Mouse (Mus musculus): ENCODE measurements around the gene Cd2bp2. TPM values are rescaled to one million over a fixed set of nuclear protein-coding genes. Genes with fewer than 3 reads are reported as not detected.

The Cd2bp2 gene
- total and polyA plus RNA-seq, 2 experiments from 2014 or later: 26.9 to 39.3 TPM

- Histone ChIP-seq H3K4me2 (ENCODE audit: low read depth, low read length) (no peak overlapping the region; the same call in 1 of the 2 replicates), H3K9ac (replicated peaks; ENCODE audit: low read depth, low read length) (no peak overlapping the region), H3K4me3 (ENCODE audit: low read depth, low read length) (no peak overlapping the region), H3K4me1 (ENCODE audit: control insufficient read depth, insufficient read depth) (peaks cover 23% of the 10 kb centered on the region), H3K9me3 (replicated peaks; ENCODE audit: control insufficient read depth, low read length) (no peaks in the 10 kb centered on the region), H3K27me3 (ENCODE audit: control insufficient read depth, insufficient read depth, low read length) (no peaks in the 10 kb centered on the region), H3K27ac (ENCODE audit: low read depth) (no peak overlapping the region), H3K36me3 (replicated peaks; ENCODE audit: control insufficient read depth, insufficient read depth, low read length) (no peaks in the 10 kb centered on the region)
- ATAC-seq (ENCODE audit: insufficient read depth, low read depth): no peak
- DNase-seq (ENCODE audit: low spot score): no peak
- no peak for TF ChIP-seq EP300 (IDR thresholded peaks at IDR 0.05; ENCODE audit: low read depth)
- no peak for TF ChIP-seq CTCF (IDR thresholded peaks at IDR 0.05; ENCODE audit: low read depth)
- WGBS: 86% methylated on average over 5 of the region's 5 CpGs
These were observed 20.5 kb upstream of the Cd2bp2 start for GRCm38 (mm10) chr7:127216307-127216706.

GRCm38 (mm10) chr7:127214981-127215871 is 19.4 kb upstream of the Cd2bp2 start:
- Histone ChIP-seq H3K27me3 (ENCODE audit: control insufficient read depth, insufficient read depth, low read length) (no peaks in the 10 kb centered on the region), H3K4me1 (ENCODE audit: control insufficient read depth, insufficient read depth) (peaks cover 23% of the 10 kb centered on the region), H3K27ac (ENCODE audit: low read depth) (peak overlapping the region; percentile 4; the same call in 1 of the 2 replicates), H3K4me2 (ENCODE audit: low read depth, low read length) (peak overlapping the region; percentile 61), H3K9ac (replicated peaks; ENCODE audit: low read depth, low read length) (no peak overlapping the region; the same call in 1 of the 2 replicates), H3K4me3 (ENCODE audit: low read depth, low read length) (peak overlapping the region; percentile 44), H3K36me3 (replicated peaks; ENCODE audit: control insufficient read depth, insufficient read depth, low read length) (no peaks in the 10 kb centered on the region), H3K9me3 (replicated peaks; ENCODE audit: control insufficient read depth, low read length) (no peaks in the 10 kb centered on the region)
- WGBS: 24% methylated on average over 33 of the region's 33 CpGs
- DNase-seq (ENCODE audit: low spot score) (peak; percentile 65), ATAC-seq (ENCODE audit: insufficient read depth, low read depth) (peak; percentile 66)
- peak; percentile 88 for TF ChIP-seq CTCF (IDR thresholded peaks at IDR 0.05; ENCODE audit: low read depth)
- TF ChIP-seq EP300 (IDR thresholded peaks at IDR 0.05; ENCODE audit: low read depth): no peak

DNA sequence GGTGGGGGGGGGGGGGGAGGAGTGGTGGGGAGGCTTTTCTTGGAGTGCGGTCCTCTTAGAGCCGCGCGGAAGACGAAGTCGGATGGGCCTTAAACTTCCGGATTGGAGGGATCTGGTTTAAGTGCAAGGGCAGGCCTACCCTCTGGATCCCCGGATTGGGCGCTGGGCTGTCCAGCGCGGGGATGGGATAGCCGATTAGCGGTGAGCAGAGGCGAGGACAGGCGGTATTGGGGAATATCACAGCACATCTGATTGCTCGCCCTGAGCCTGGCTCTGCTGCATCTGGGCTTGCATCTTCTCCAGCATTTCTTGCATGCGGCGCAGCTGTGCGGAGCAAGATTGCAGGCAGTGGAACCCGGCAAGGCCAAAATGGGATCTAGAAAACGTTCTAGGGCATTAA is 18.7 kb upstream of the Cd2bp2 start:
- no peak for TF ChIP-seq EP300 (IDR thresholded peaks at IDR 0.05; ENCODE audit: low read depth)
- TF ChIP-seq CTCF (IDR thresholded peaks at IDR 0.05; ENCODE audit: low read depth): no peak
- WGBS: 41% methylated on average over 21 of the region's 21 CpGs
- H3K9me3 ChIP-seq (replicated peaks; ENCODE audit: control insufficient read depth, low read length): no peaks in the 10 kb centered on the region
- no peak overlapping the region; the same call in 1 of the 2 replicates for H3K9ac ChIP-seq (replicated peaks; ENCODE audit: low read depth, low read length)
- ATAC-seq (ENCODE audit: insufficient read depth, low read depth) (no peak), DNase-seq (ENCODE audit: low spot score) (no peak)
- no peaks in the 10 kb centered on the region for H3K36me3 ChIP-seq (replicated peaks; ENCODE audit: control insufficient read depth, insufficient read depth, low read length)
- no peaks in the 10 kb centered on the region for H3K27me3 ChIP-seq (ENCODE audit: control insufficient read depth, insufficient read depth, low read length)
- peak overlapping the region; percentile 61 for H3K4me2 ChIP-seq (ENCODE audit: low read depth, low read length)
- peak overlapping the region; percentile 44 for H3K4me3 ChIP-seq (ENCODE audit: low read depth, low read length)
- H3K27ac ChIP-seq (ENCODE audit: low read depth): peak overlapping the region; percentile 4; the same call in 1 of the 2 replicates
- H3K4me1 ChIP-seq (ENCODE audit: control insufficient read depth, insufficient read depth): peaks cover 23% of the 10 kb centered on the region

DNA sequence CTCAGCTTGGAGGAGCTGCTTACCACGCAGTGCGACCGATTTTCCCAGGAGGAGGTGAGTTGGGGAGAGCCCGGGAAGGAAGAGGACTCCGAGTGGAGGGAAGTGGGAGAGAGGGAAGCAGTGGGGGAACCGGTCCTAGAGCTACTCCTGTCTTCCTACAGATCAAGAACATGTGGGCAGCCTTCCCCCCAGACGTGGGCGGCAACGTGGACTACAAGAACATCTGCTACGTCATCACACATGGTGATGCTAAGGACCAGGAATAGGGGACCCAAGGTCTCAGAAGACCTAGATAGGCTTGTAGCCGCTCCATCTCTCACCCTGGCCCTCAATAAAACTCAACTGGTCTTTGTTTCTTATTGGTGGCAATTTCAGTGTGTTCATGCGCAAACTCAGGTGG is 18.1 kb upstream of the Cd2bp2 start:
- H3K4me3 ChIP-seq (ENCODE audit: low read depth, low read length): no peak overlapping the region
- WGBS: 58% methylated on average over 12 of the region's 12 CpGs
- peaks cover 23% of the 10 kb centered on the region for H3K4me1 ChIP-seq (ENCODE audit: control insufficient read depth, insufficient read depth)
- H3K4me2 ChIP-seq (ENCODE audit: low read depth, low read length): peak overlapping the region; percentile 61; the same call in 1 of the 2 replicates
- H3K27me3 ChIP-seq (ENCODE audit: control insufficient read depth, insufficient read depth, low read length): no peaks in the 10 kb centered on the region
- H3K36me3 ChIP-seq (replicated peaks; ENCODE audit: control insufficient read depth, insufficient read depth, low read length): no peaks in the 10 kb centered on the region
- no peak for DNase-seq (ENCODE audit: low spot score)
- no peak for TF ChIP-seq EP300 (IDR thresholded peaks at IDR 0.05; ENCODE audit: low read depth)
- TF ChIP-seq CTCF (IDR thresholded peaks at IDR 0.05; ENCODE audit: low read depth): no peak
- H3K27ac ChIP-seq (ENCODE audit: low read depth): no peak overlapping the region
- H3K9ac ChIP-seq (replicated peaks; ENCODE audit: low read depth, low read length): no peak overlapping the region
- no peak for ATAC-seq (ENCODE audit: insufficient read depth, low read depth)
- no peaks in the 10 kb centered on the region for H3K9me3 ChIP-seq (replicated peaks; ENCODE audit: control insufficient read depth, low read length)

- H3K4me3 ChIP-seq (ENCODE audit: low read depth, low read length): no peak overlapping the region
- 43% methylated on average over 7 of the region's 7 CpGs for WGBS
- H3K9me3 ChIP-seq (replicated peaks; ENCODE audit: control insufficient read depth, low read length): no peaks in the 10 kb centered on the region
- DNase-seq (ENCODE audit: low spot score) (no peak), ATAC-seq (ENCODE audit: insufficient read depth, low read depth) (no peak)
- TF ChIP-seq EP300 (IDR thresholded peaks at IDR 0.05; ENCODE audit: low read depth): no peak
- TF ChIP-seq CTCF (IDR thresholded peaks at IDR 0.05; ENCODE audit: low read depth): peak; percentile 66
- H3K27me3 ChIP-seq (ENCODE audit: control insufficient read depth, insufficient read depth, low read length): no peaks in the 10 kb centered on the region
- H3K4me2 ChIP-seq (ENCODE audit: low read depth, low read length): no peak overlapping the region
- H3K9ac ChIP-seq (replicated peaks; ENCODE audit: low read depth, low read length): no peak overlapping the region
- H3K27ac ChIP-seq (ENCODE audit: low read depth): no peak overlapping the region
- peaks cover 23% of the 10 kb centered on the region for H3K4me1 ChIP-seq (ENCODE audit: control insufficient read depth, insufficient read depth)
- no peaks in the 10 kb centered on the region for H3K36me3 ChIP-seq (replicated peaks; ENCODE audit: control insufficient read depth, insufficient read depth, low read length)
These were observed 17.6 kb upstream of the Cd2bp2 start for GRCm38 (mm10) chr7:127213485-127213884.
